Mouse (Mus musculus) hindbrain, embryonic 13.5 days (tissue): ENCODE results near the gene Erich6b. TPM values are rescaled to one million over a fixed set of nuclear protein-coding genes. Genes with fewer than 3 reads are reported as not detected.

Source experiments
- ATAC-seq: fragments of 200-750 bp; cut with Nextera tagmentation; 2 replicates; pipeline ENCODE4 v1.8.0; 2017; ENCODE audit warnings: moderate TSS enrichment; ENCODE audit not compliant: low FRiP score
- H3K27ac ChIP-seq: fragments of 300-500 bp; sonication (generic); 2 replicates; pipeline ENCODE4 v1.5.1; 2015; ENCODE audit warnings: inconsistent platforms, mild to moderate bottlenecking, moderate library complexity
- H3K27me3 ChIP-seq: fragments of 300-500 bp; sonication (generic); 2 replicates; pipeline ENCODE4 v1.6.1; 2015; ENCODE audit warnings: mild to moderate bottlenecking, inconsistent platforms
- H3K36me3 ChIP-seq: fragments of 300-500 bp; sonication (generic); 2 replicates; pipeline ENCODE4 v1.6.1; 2015; ENCODE audit warnings: mild to moderate bottlenecking, inconsistent platforms
- H3K4me1 ChIP-seq: fragments of 300-500 bp; sonication (generic); replicated peaks from 2 replicates; pipeline ENCODE4 v1.6.1; 2015; ENCODE audit warnings: inconsistent platforms
- H3K4me2 ChIP-seq: fragments of 300-500 bp; sonication (generic); 2 replicates; pipeline ENCODE4 v1.6.1; 2015; ENCODE audit warnings: inconsistent platforms, mild to moderate bottlenecking, moderate library complexity
- H3K4me3 ChIP-seq: fragments of 300-500 bp; sonication (generic); 2 replicates; pipeline ENCODE4 v1.5.1; 2015; ENCODE audit warnings: mild to moderate bottlenecking, inconsistent platforms
- H3K9ac ChIP-seq: fragments of 300-500 bp; sonication (generic); 2 replicates; pipeline ENCODE4 v1.6.1; 2015; ENCODE audit warnings: mild to moderate bottlenecking, inconsistent platforms
- H3K9me3 ChIP-seq: fragments of 300-500 bp; sonication (generic); 2 replicates; pipeline ENCODE4 v1.6.1; 2016; ENCODE audit warnings: inconsistent platforms
- WGBS: fragments of 180-500 bp; shearing (Covaris S2); methylation state at CpG from one replicate; pipeline ENCODE4 v1.1.7; 2015; 5-methylcytosine and 5-hydroxymethylcytosine counted together
- polyA plus RNA-seq: library from polyadenylated mRNA; unstranded; fragments of >200 nt; fragmentation: Nextera tagmentation; extraction: Ambion mirVana; gene quantifications from 2 replicates; pipeline ENCODE4 v1.2.1, GENCODE M21; 2015

Gene Erich6b
- not detected in 2 replicates for polyA plus RNA-seq

DNA sequence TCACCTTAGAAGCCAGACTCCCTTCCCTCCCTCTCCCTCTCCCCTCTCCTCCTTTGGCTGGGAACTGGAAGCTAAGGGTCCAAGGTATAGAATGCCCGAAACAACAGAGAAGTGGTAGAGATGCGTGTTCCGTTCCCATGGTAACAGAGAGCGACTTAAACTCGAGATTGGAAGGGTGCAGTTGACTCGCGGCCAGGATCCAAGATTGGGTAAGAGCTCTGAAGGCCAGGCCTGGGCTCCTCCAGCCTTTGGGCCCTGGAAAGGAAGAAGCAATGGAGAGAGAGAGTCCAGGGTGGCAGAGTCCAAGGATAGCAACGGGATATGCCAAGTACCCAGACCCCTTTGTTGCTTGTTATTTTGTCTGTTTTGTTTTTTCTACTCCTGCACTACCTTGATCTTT is at the start of gene Erich6b:
Gene Erich6b, plus strand, starts transcription at position 180 of the 400 bp plus-strand sequence.
- Histone ChIP-seq H3K36me3 (no peaks in the 10 kb centered on the region), H3K9ac (no peak within 1 kb of the TSS), H3K4me2 (no peak within 1 kb of the TSS), H3K4me3 (no peak within 1 kb of the TSS), H3K4me1 (peaks cover 3% of the 10 kb centered on the region), H3K27ac (no peak within 1 kb of the TSS), H3K9me3 (no peaks in the 10 kb centered on the region), H3K27me3 (no peaks in the 10 kb centered on the region)
- ATAC-seq = no peak
- WGBS = 73% methylated on average over 8 of the region's 8 CpGs

DNA sequence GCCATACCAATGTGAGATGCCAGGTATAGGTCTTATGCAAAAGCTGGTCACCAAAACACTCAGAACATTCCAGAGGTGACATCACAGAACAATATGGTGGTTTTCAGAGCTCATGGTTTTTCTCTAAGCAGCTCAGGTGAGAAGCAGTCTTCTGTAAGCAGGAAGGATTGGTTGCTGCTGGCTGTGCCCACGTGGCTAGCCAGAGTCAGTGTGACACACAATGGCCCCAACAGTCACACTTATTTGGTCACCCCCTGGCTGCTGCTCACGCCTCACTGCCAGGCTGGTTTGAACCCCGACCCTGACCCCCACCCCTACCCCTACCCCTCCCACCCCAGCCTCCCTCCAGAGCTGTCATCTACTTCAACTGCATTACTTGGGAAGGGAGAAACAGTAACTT is 49.1 kb upstream of the Erich6b start, which contains the start of gene Spert:
Gene Spert, minus strand, starts transcription at position 139 of the 400 bp plus-strand sequence.
- H3K9me3 ChIP-seq = no peaks in the 10 kb centered on the region
- no peak within 1 kb of the TSS for H3K27ac ChIP-seq
- H3K27me3 ChIP-seq = no peaks in the 10 kb centered on the region
- H3K36me3 ChIP-seq = no peaks in the 10 kb centered on the region
- no peaks in the 10 kb centered on the region for H3K4me1 ChIP-seq
- no peak within 1 kb of the TSS for H3K4me2 ChIP-seq
- no peak within 1 kb of the TSS for H3K4me3 ChIP-seq
- no peak within 1 kb of the TSS for H3K9ac ChIP-seq
- no peak for ATAC-seq
- WGBS = 72% methylated on average over 3 of the region's 3 CpGs

- Histone ChIP-seq H3K27ac (no peak overlapping the region), H3K4me1 (no peaks in the 10 kb centered on the region), H3K4me2 (no peak overlapping the region), H3K4me3 (no peak overlapping the region), H3K9me3 (no peaks in the 10 kb centered on the region), H3K27me3 (no peaks in the 10 kb centered on the region), H3K36me3 (no peaks in the 10 kb centered on the region), H3K9ac (no peak overlapping the region)
- WGBS = 91% methylated on average over 2 of the region's 2 CpGs
- no peak for ATAC-seq
Observed at GRCm38 (mm10) chr14:75609176-75609575, 32.9 kb upstream of the Erich6b start.

- Histone ChIP-seq H3K9ac (no peak overlapping the region), H3K27me3 (no peaks in the 10 kb centered on the region), H3K4me2 (no peak overlapping the region), H3K9me3 (no peaks in the 10 kb centered on the region), H3K36me3 (no peaks in the 10 kb centered on the region), H3K4me3 (no peak overlapping the region), H3K27ac (no peak overlapping the region), H3K4me1 (peaks cover 7% of the 10 kb centered on the region; the same call in 1 of the 2 replicates)
- no peak for ATAC-seq
- 70% methylated on average over 6 of the region's 6 CpGs for WGBS
Observed at GRCm38 (mm10) chr14:75616375-75616774, 25.7 kb upstream of the Erich6b start.

DNA sequence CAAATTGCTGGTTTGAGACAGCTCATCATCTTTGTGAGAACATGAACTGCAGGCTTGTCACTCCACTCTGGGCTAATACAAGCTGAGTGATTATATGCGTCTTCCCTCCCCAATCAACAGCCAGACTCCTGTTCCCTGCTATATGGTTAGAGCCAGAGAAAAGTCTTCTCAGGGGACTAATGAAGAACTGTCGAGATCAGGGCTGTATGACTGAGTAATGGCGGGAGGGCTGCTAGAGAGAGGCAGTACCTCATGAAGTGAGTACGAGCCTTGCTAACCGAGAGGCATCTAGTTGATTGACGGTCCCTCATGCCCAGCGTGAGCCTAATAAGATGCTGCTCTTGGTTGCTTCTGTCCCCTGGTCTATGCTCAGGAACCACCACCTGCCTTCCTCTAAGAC is 19.1 kb upstream of the Erich6b start:
- no peaks in the 10 kb centered on the region for H3K27me3 ChIP-seq
- H3K36me3 ChIP-seq = no peaks in the 10 kb centered on the region
- 49% methylated on average over 7 of the region's 7 CpGs for WGBS
- H3K9me3 ChIP-seq = no peaks in the 10 kb centered on the region
- H3K4me2 ChIP-seq = no peak overlapping the region
- H3K4me1 ChIP-seq = peaks cover 13% of the 10 kb centered on the region; the same call in 1 of the 2 replicates
- peak; percentile 57; the same call in 1 of the 2 replicates for ATAC-seq
- no peak overlapping the region for H3K9ac ChIP-seq
- no peak overlapping the region for H3K4me3 ChIP-seq
- no peak overlapping the region for H3K27ac ChIP-seq

GRCm38 (mm10) chr14:75628870-75629269 is 13.2 kb upstream of the Erich6b start:
- 94% methylated on average over 8 of the region's 8 CpGs for whole genome bisulfite sequencing
- Histone ChIP-seq H3K4me1 (no peaks in the 10 kb centered on the region), H3K9me3 (no peaks in the 10 kb centered on the region), H3K36me3 (no peaks in the 10 kb centered on the region), H3K4me3 (no peak overlapping the region), H3K27ac (no peak overlapping the region), H3K9ac (no peak overlapping the region), H3K27me3 (no peaks in the 10 kb centered on the region), H3K4me2 (no peak overlapping the region)
- ATAC-seq = no peak

DNA sequence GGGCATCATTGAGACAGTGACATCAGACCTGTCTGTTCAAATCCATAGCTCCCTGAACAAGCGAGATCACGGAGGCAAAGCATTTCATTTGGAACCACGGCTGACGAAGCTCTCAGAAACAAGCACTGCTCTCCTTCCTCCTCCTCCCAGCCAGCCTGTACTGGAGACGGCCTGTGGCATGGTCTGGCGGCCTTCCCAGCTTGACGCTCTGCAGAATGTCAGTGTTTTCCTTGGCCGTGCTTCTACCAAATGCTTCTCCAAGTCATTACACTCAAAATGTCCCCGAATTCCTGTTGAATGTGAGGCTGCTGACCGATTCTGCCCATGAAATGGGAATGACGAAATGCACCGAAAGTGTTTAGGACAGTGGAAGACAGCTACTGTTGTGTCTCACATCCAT is 6.7 kb upstream of the Erich6b start:
- no peaks in the 10 kb centered on the region for H3K27me3 ChIP-seq
- 77% methylated on average over 12 of the region's 12 CpGs for WGBS
- H3K36me3 ChIP-seq = no peaks in the 10 kb centered on the region
- H3K9ac ChIP-seq = no peak overlapping the region
- H3K27ac ChIP-seq = no peak overlapping the region
- H3K4me3 ChIP-seq = no peak overlapping the region
- ATAC-seq = no peak
- H3K4me2 ChIP-seq = no peak overlapping the region
- H3K4me1 ChIP-seq = 0 out of 2 replicates have a peak, but pooled peaks cover 13% of the 10 kb centered on the region
- no peaks in the 10 kb centered on the region for H3K9me3 ChIP-seq

- no peaks in the 10 kb centered on the region for H3K9me3 ChIP-seq
- H3K9ac ChIP-seq = no peak overlapping the region
- H3K4me1 ChIP-seq = 0 out of 2 replicates have a peak, but pooled peaks cover 13% of the 10 kb centered on the region
- H3K4me2 ChIP-seq = no peak overlapping the region
- WGBS = 52% methylated on average over 7 of the region's 7 CpGs
- no peak overlapping the region for H3K27ac ChIP-seq
- no peak for ATAC-seq
- no peaks in the 10 kb centered on the region for H3K36me3 ChIP-seq
- H3K27me3 ChIP-seq = no peaks in the 10 kb centered on the region
- H3K4me3 ChIP-seq = no peak overlapping the region
Observed at GRCm38 (mm10) chr14:75636107-75636506, 6.0 kb upstream of the Erich6b start.

- no peaks in the 10 kb centered on the region for H3K9me3 ChIP-seq
- no peaks in the 10 kb centered on the region for H3K27me3 ChIP-seq
- H3K9ac ChIP-seq = no peak overlapping the region
- no peaks in the 10 kb centered on the region for H3K36me3 ChIP-seq
- 83% methylated on average over 4 of the region's 4 CpGs for WGBS
- H3K4me3 ChIP-seq = no peak overlapping the region
- no peak overlapping the region for H3K4me2 ChIP-seq
- H3K27ac ChIP-seq = no peak overlapping the region
- ATAC-seq = no peak
- 0 out of 2 replicates have a peak, but pooled peaks cover 13% of the 10 kb centered on the region for H3K4me1 ChIP-seq
Observed at GRCm38 (mm10) chr14:75637641-75638040, 4.4 kb upstream of the Erich6b start.

DNA sequence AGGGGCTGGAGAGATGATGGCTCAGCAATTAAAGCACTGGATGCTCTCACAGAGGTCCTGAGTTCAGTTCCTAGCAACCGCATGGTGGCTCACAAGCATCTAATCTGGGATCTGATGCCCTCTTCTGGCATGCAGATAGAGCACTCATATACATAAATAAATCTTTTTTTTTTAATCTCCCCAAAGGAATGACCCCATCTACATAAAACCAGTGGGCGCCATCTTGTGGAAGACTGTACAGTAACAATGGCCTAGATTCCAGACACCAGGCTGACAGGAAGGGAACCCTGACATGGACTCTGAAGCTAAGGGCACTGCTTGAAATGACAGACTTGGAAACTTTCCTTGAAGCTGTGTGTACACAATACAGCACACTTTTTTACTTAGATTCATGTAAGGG is 1.2 kb upstream of the Erich6b start:
- H3K4me2 ChIP-seq = no peak overlapping the region
- H3K9ac ChIP-seq = no peak overlapping the region
- H3K9me3 ChIP-seq = no peaks in the 10 kb centered on the region
- H3K4me3 ChIP-seq = no peak overlapping the region
- WGBS = 90% methylated on average over 2 of the region's 2 CpGs
- H3K27me3 ChIP-seq = no peaks in the 10 kb centered on the region
- no peaks in the 10 kb centered on the region for H3K36me3 ChIP-seq
- no peak overlapping the region for H3K27ac ChIP-seq
- ATAC-seq = no peak
- 0 out of 2 replicates have a peak, but pooled peaks cover 8% of the 10 kb centered on the region for H3K4me1 ChIP-seq

GRCm38 (mm10) chr14:75641369-75641768 is 690 bp upstream of the Erich6b start:
- H3K4me2 ChIP-seq = no peak overlapping the region
- WGBS = 68% methylated on average over 6 of the region's 6 CpGs

DNA sequence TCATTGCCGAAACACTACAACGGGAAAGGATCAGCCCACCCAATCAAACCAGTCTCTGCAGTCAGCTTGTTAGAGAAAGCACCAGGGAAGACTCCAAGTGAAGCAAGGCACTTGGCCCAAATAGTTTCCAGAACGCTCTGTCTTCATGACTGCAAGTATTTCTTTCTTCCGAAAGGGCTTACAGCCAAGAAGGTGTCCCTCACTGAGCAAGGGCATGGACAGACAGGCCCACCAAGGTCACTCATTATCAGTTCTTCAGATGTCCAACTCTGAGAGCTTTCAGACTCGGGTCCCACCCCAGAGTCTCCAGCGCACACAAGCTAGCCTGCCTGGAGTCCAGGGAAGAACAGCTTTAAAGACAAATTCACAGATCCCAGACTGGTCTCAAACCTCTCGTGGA is 3.4 kb downstream of the Erich6b start:
- 90% methylated on average over 7 of the region's 7 CpGs for WGBS
- Histone ChIP-seq H3K9ac (no peak overlapping the region), H3K9me3 (no peaks in the 10 kb centered on the region), H3K4me3 (no peak overlapping the region), H3K27ac (no peak overlapping the region), H3K27me3 (no peaks in the 10 kb centered on the region), H3K36me3 (no peaks in the 10 kb centered on the region), H3K4me1 (peaks cover 9% of the 10 kb centered on the region), H3K4me2 (no peak overlapping the region)
- ATAC-seq = no peak

More at GRCm38 (mm10) chr14:75641369-75641768, 690 bp upstream of the Erich6b start:
- Histone ChIP-seq H3K27ac (no peak overlapping the region), H3K9ac (no peak overlapping the region), H3K9me3 (no peaks in the 10 kb centered on the region), H3K36me3 (no peaks in the 10 kb centered on the region), H3K4me1 (0 out of 2 replicates have a peak, but pooled peaks cover 3% of the 10 kb centered on the region), H3K4me3 (no peak overlapping the region), H3K27me3 (no peaks in the 10 kb centered on the region)
- no peak for ATAC-seq

- Histone ChIP-seq H3K4me2 (no peak overlapping the region), H3K36me3 (no peaks in the 10 kb centered on the region), H3K27me3 (no peaks in the 10 kb centered on the region), H3K27ac (no peak overlapping the region), H3K4me1 (peaks cover 9% of the 10 kb centered on the region), H3K4me3 (no peak overlapping the region), H3K9ac (no peak overlapping the region), H3K9me3 (no peaks in the 10 kb centered on the region)
- 68% methylated on average over 9 of the region's 9 CpGs for WGBS
- no peak for ATAC-seq
Observed at GRCm38 (mm10) chr14:75646060-75646459, 4.0 kb downstream of the Erich6b start.
